Mouse (Mus musculus): Measurements from ENCODE around the gene Cyyr1.

Gene Cyyr1

GRCm38 (mm10) chr16:85455043-85455442 is 98.2 kb downstream of the Cyyr1 start:
- DNase-seq (ENCODE audit: low read depth) = no peak

- DNase-seq (ENCODE audit: low read depth) = no peak
Measured at GRCm38 (mm10) chr16:85446306-85446705, 106.9 kb downstream of the Cyyr1 start.

- DNase-seq (ENCODE audit: low read depth) = no peak
Measured at GRCm38 (mm10) chr16:85445801-85446200, 107.4 kb downstream of the Cyyr1 start.

GRCm38 (mm10) chr16:85435427-85435826 is 117.8 kb downstream of the Cyyr1 start:
- no peak for DNase-seq (ENCODE audit: low read depth)

GRCm38 (mm10) chr16:85429173-85429572 is 124.0 kb downstream of the Cyyr1 start:
- no peak for DNase-seq (ENCODE audit: low read depth)

GRCm38 (mm10) chr16:85422889-85423288 is 130.3 kb downstream of the Cyyr1 start:
- no peak for DNase-seq (ENCODE audit: low read depth)

GRCm38 (mm10) chr16:85415415-85415814 is 137.8 kb downstream of the Cyyr1 start:
- no peak for DNase-seq (ENCODE audit: low read depth)

GRCm38 (mm10) chr16:85393430-85393948 is 159.7 kb downstream of the Cyyr1 start:
- DNase-seq (ENCODE audit: low read depth) = no peak

- no peak for DNase-seq (ENCODE audit: low read depth)
Measured at GRCm38 (mm10) chr16:85386801-85387200, 166.4 kb downstream of the Cyyr1 start.

Measured in c-Kit-positive CD71-negative TER-119-negative erythroid progenitor cells, embryonic 14.5 days (primary cell).